Mouse (Mus musculus): ENCODE results near the gene Tnnc2.

Tnnc2 gene

GRCm38 (mm10) chr2:164773989-164774364 is 5.8 kb downstream of the Tnnc2 start:
- DNase-seq (ENCODE audit: extremely low spot score, low spot score): no peak

GRCm38 (mm10) chr2:164773229-164773988 is 6.4 kb downstream of the Tnnc2 start:
- no peak for DNase-seq (ENCODE audit: extremely low spot score, low spot score)

DNA sequence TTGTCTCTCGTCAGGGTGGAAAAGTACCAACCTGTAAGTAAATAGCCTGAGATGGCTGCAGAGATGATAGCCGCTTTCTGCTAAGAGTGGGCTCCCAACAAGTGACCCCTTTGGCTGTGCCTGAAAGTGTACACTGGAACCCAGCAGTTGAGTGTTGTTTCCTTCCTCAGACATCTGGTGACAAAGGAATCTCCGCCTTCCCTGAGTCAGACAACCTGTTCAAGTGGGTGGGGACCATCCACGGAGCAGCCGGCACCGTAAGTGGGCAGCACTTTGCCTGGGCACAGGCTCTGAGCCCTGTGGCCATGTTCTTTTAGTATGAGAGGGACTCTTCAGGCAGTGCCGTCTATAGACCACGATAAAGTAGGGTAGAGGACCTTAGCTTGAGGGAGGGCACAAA is 8.6 kb downstream of the Tnnc2 start:
- DNase-seq (ENCODE audit: extremely low spot score, low spot score): no peak

DNA sequence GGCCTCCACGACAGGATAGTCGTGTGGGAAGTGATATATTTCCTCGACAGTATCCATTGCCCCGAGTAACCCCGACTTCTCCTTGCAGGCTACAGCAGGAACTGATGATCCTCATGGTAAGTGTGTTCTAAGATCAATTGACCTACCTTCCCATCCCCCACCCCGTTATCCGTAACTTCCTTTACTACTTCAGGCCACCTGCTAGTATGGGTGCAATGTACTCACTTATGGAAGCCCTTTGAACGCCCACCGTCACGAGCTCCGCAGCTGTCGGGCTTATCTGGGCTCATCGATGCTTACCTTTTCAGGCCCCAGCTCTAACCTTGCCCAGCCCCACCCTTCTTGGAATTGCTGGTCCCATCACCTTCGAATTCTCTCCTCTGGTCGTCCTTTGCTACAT is 9.5 kb downstream of the Tnnc2 start:
- DNase-seq (ENCODE audit: extremely low spot score, low spot score): no peak

GRCm38 (mm10) chr2:164769258-164770037 is 10.3 kb downstream of the Tnnc2 start, which contains the start of gene Ube2c:
Ube2c (plus strand) TSS chr2:164769898.
- peak; percentile 97 for DNase-seq (ENCODE audit: extremely low spot score, low spot score)

DNA sequence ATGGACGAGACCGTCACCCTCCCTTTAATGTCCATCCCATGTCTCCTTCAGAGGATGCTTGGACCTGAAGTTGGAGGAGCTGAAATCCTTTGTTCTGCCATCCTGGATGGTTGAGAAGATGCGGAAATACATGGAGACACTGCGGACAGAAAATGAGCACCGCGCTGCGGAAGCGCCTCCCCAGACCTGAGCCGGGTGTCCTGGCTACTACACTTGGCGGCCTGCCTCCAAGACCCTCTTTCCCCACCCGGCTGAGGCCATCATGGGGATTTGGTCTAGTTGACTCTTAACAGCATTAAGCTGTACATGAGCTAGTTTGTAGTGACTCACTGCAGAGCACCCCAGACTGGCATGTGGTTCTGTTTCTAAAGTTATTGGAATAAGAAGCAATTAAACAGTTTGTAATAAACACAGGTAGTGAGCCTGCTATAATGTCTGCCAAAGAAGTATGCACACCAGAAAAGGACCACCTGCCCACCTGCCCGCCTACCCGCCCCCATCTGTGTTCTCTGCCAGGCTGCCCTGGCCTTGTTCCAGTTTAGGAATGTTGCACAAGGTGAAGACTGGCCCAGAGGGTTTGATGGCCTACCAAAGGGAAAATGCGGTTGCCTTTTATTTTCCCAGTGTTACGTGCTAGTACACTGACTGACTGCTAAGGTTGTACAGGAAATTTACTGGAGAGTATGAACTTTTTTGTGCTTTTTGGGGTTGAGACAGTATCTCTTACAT is 11.8 kb downstream of the Tnnc2 start:
- no peak for DNase-seq (ENCODE audit: extremely low spot score, low spot score)

DNA sequence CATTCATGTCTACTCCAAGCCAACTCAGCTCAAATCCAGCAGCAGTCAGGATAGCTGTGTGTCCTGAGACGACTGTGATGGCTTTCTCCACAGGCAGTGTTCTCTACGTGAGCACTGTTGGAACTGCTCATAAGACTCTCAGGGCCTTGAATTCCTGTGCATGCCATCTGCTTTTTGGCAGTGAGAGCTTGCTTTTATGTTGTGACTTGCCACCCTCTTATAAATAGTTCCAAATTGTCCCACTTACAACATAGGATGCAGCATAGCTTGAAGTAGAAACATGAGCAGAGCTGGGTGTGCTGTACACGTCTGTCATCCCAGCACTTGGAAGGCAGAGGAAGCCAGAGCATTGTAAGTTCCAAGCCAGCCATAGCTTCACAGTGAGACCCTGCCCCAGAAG is 13.9 kb downstream of the Tnnc2 start:
- DNase-seq (ENCODE audit: extremely low spot score, low spot score): no peak

DNA sequence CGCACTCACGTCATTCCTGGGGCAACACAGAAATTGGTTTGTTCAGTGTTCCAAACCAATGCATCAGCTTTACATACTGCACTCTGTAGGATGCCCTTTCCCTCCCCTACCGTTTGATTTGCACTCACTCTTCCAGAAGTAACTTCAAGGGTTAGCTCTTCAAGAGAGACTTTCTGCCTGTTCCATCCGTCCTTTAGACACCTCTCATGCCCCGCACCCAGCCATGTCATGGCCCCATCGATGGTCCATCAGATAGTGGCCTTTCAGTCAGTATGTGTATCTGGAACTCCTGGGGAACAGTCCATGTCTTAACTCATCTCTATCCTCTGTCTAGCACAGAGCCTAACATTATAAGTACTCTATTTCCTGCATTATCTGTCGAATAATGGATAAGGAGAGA is 17.2 kb downstream of the Tnnc2 start:
- no peak for DNase-seq (ENCODE audit: extremely low spot score, low spot score)

- DNase-seq (ENCODE audit: extremely low spot score, low spot score): no peak
These were observed 17.8 kb downstream of the Tnnc2 start for GRCm38 (mm10) chr2:164761971-164762370.

DNA sequence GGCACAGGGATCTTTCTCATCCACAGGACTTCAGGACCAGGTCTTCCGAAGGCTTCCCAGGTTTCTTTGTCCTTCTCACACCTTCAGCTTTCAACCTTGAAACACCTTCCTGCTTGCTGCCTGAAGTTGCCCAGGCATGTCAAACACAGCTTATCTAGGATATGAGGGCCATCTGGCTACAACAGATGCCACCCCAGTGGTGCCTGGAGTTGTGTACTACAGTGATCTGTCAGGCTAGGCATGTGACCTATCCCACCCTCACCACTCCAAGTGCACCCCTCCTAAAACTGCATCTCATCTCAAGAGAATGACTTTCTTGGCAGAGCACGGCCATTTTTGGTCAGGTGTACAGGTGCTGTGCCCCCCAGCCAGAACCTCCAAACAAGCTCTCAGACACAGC is 18.3 kb downstream of the Tnnc2 start:
- no peak for DNase-seq (ENCODE audit: extremely low spot score, low spot score)

DNA sequence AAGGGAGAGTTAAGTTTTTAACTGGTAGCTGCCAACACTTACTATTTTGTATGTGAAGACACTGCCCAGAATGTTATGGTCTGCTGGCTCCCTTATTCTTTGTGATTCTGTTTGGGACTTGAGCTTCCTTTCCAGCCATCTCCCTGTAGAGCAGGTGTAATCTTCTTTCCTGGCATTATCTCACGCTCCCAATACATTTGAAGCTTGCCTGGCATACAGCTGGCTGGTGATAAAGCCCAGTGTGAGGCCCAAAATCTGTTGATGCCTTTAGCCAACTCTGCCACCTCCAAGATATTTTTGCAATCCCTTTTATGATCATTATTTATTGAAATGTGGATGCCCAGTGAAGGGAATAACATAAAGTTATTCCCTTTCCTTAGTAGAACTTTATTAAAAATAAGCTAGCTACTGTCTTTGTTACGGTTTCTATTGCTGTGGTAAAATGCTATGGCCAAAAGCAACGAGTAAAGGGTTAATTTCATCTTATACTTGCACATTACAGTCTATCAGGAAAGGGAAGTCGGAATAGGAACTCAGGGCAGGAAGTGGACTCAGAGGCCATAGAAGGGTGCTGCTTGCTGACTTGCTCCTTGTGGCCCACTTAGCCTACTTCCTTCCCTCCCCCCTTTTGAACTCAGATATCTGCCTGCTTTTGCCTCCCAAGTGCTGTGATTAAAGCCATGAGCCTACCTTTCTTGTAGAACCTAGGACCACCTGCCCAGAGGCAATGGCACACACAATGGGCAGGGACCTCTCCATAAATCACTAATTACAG is 19.5 kb downstream of the Tnnc2 start:
- DNase-seq (ENCODE audit: extremely low spot score, low spot score): no peak

DNA sequence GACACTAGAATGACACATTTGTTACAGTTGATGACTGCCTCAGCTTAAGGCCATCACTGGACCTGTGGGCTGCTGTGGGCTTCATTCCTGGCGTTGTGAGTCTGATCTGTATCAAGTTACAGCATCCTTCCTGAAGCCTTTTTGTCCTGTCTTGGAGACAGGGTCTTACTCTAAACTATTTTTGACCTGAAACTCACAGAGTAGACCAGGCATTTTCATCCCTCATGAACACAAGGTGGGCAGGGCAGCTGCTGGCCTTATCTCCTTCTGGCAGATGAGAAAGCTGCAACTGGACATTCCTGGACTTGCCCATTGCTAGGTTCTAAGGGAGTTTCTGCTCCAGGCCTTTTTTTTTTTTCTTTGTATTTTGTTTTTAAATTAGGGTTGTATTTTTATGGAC is 21.1 kb downstream of the Tnnc2 start:
- DNase-seq (ENCODE audit: extremely low spot score, low spot score): no peak

GRCm38 (mm10) chr2:164757841-164758240 is 21.9 kb downstream of the Tnnc2 start:
- no peak for DNase-seq (ENCODE audit: extremely low spot score, low spot score)

GRCm38 (mm10) chr2:164754800-164755199 is 25.0 kb downstream of the Tnnc2 start:
- DNase-seq (ENCODE audit: extremely low spot score, low spot score): no peak

- DNase-seq (ENCODE audit: extremely low spot score, low spot score): no peak
These were observed 25.7 kb downstream of the Tnnc2 start for GRCm38 (mm10) chr2:164754105-164754504.

DNA sequence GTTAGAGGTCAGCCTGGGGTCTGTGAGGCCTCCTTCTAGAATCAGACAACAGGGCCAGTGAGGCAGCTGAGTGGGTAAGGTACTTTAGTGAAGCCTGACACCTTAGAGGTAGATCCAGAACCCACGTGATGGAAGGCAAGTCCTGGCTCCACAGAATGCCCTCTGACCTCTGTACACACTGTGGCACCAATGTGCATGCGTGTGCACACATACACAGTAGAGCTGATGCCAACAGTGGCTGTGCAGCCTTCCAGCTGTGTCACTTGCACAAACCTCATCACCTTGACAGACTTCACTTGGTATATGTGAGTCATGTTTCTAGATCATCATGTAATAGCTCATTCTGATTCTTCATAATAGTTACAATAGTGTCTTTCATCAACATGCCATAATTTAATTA is 27.3 kb downstream of the Tnnc2 start:
- DNase-seq (ENCODE audit: extremely low spot score, low spot score): no peak

GRCm38 (mm10) chr2:164748991-164749390 is 30.8 kb downstream of the Tnnc2 start:
- no peak for DNase-seq (ENCODE audit: extremely low spot score, low spot score)

- DNase-seq (ENCODE audit: extremely low spot score, low spot score): no peak
These were observed 31.6 kb downstream of the Tnnc2 start for GRCm38 (mm10) chr2:164748191-164748590.

DNA sequence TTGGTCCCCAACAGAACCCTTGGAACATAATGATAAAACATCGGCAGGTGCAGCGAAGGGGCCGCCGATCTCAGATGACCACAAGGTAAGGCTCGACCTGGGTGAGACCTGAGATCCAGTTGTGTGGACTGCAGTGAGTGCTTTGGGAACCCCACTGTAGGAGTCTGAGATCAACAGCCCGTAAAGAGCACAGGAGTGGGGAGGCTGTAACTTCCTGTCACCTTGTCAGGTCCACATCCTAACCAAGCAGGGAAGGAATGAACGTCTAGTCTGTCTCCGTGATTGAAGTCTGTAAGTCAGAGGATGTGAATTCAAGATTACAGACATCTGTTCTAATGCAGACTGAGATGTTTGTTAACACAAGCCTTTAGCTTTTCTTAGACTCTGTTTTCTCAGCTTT is 33.1 kb downstream of the Tnnc2 start:
- DNase-seq (ENCODE audit: extremely low spot score, low spot score): no peak

DNA sequence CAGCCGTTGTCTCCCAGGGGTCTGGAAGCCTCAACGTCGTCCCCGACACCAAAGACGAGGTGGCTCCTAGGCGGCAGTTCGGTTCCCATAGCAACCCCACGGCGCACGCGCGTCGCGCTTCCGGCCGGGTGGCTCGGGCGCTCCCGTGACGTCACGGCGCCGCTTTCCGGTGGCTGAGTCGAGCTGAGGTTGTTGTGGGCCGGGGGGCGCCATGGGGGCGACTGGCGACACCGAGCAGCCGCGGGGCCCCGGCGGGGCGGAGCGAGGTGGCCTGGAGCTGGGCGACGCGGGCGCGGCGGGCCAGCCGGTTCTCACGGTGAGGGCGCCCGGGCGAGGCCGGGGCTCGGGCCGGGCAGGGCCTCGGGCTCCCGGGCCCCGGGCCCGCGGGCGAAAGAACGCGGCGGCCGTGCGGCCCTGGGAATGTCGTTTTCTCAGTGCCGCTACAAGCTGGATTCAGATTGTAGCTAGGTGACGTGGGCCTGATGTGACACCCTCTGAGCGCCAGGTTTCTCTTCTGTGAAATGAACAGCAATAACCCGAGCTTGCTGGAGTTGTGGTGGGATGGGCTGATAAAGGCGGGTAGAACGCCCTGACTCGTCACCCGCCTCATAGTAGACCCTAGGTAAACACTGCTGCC is 33.8 kb downstream of the Tnnc2 start, which contains the start of the genes Wfdc3 and Dnttip1:
Gene Wfdc3, minus strand, starts transcription at position 89 of the 637 bp plus-strand sequence.
Gene Dnttip1, plus strand, starts transcription at position 141 of the 637 bp plus-strand sequence.
- DNase-seq (ENCODE audit: extremely low spot score, low spot score): peak; percentile 96

DNA sequence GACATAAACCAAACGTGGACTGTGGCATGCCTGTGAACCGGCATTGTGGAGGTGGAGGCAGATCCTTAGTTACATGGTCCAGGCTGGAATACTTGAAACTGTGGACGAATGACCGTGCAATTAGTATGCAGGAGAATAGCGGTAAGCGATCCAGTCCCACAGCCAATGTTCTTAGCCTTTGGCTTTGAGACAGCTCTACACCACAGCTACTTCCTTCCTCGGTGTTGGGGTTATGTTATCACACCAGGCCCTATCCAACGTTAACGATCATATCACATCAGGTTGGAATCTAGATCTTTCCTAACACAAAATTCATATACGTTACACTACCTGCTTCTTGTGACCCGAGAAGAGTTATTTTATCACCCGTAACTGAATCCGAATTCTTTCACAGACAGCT is 34.8 kb downstream of the Tnnc2 start:
- DNase-seq (ENCODE audit: extremely low spot score, low spot score): no peak

All from neural tube, embryonic 10.5 days (tissue).